Mouse (Mus musculus) lung, postnatal 36 days (tissue): ENCODE measurements at regions not wholly inside any gene's neighbourhood (a gene's known extent, or its start where the extent isn't known, plus 50 kb on each side); places are given as distances from the start of the nearest gene placed in this dataset.
A peak's percentile ranks its signal among the peaks of the same experiment; 100 is the strongest.

ENCODE experiments used
- DNase-seq: peaks from one replicate; pipeline ENCODE4 v3.0.0; 2022; ENCODE audit warnings: mixed read lengths

DNA sequence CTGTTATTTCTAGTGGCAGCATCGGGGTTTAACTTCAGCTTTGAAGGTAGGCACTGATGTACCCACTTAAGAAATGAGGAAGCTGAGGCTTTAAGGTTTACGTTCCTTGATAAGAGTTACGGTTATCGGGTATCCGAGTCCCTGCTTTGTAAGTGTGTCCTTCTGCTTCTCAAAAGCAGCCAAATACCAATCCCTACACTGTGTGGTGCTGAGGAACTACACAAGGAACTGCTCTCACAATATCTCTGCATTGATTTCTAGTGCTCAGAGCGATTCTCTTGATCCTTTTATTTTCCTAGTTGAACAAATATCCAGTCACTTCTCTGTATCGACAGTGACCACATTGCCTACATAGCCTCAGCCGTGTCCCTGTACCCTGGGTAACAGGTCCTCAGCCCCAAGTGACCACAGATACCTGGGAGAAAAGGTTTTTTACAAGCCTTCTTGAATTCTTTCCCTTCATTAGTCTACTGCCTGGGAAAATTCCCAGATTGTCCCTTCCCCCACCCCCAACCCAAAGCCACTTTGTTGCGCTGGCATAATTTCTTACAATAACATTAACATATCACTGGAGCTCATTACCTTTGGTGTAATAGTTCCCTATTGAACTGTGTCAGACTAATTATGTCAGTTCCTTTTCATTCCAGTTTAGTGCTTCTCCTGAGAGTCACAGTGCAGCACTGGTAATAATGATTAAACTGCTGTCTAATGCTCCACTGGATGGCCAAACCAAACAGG lies 184.0 kb upstream of the Nlrp1b start:
- DNase-seq: no peak

DNA sequence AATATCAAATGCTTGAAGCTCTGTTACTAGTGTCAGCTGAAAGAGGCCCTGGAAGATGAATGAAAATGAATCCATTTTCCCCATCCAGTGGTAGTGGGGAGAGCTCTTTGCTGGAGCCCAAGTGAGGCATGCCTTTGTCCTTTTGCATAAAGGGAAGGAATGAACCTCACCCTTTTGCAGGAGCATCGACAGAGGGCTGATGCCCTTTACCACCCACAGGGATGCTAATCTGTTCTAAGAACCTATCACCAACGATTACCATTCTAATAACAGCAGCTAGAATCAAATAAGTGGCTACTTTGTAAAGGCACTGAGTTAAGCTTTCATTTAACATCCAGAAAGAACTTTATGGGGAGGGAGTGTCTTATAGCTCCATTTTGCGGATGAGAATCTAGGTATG lies 184.9 kb upstream of the Nlrp1b start:
- DNase-seq: no peak

DNA sequence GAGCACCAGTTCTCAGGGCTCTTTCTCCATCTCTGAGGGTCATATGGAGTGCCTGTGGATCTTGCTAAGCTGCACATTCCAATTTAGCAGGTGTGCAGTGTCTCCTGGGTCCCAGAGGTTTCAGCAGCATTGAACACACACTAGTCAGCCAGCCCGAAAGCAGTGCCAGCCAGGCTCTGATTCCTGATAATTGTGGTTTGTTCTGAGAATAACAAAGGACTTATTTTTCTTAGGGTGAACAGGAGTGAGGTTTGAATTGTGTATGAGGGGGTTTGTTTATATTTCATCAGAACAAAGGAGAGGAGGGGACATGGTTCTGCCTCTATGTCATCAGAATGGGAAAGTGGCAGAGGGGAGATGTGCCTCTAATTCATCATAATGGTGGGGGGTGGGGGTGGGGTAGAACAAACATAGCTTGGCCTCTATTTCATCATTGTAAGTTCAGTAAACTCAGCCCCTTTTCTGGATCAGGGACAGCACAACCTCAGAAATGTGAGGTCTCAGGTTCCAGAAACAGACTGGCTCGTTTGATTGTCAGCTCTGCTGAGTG lies 191.8 kb upstream of the Nlrp1b start:
- no peak for DNase-seq

DNA sequence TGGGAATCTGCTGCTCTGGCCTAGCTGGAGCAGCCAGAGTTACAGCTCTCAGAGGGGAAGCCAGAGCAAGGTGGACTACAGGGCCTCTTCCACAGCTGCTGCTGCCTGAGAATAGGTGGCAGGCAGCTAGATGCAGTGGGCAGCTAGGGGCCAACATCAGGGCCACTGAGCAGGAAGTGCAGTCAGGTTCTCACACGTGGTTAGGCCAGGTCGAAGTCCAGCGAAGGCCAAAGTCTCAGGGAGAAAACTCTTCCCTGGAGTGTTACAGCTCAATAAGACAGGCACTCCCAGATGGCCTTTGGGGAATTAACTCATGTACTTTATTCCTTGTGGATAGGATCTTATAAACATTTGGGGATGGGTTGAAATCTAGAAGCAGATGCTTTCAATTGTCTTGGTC lies 192.7 kb upstream of the Nlrp1b start:
- DNase-seq: no peak

DNA sequence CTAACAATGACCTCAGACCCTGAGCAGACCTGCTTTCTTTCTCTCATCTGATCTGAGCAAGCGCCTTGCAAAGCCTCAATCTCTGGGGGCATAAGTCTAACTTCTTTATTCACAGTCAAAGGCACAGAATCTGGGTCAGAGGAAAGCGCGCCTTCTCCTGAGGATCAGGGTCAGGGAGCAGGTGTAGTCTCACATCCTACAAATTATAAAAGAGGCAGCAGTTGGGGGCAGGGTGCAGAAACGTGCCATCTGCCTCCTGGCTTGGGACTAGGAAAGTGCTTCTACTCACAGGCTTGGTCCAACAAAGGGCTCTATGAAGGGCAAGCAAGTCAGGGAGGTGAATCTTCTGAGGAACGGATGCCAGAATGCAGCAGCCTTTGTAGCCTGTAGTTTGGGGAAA lies 194.3 kb upstream of the Nlrp1b start:
- DNase-seq: no peak

DNA sequence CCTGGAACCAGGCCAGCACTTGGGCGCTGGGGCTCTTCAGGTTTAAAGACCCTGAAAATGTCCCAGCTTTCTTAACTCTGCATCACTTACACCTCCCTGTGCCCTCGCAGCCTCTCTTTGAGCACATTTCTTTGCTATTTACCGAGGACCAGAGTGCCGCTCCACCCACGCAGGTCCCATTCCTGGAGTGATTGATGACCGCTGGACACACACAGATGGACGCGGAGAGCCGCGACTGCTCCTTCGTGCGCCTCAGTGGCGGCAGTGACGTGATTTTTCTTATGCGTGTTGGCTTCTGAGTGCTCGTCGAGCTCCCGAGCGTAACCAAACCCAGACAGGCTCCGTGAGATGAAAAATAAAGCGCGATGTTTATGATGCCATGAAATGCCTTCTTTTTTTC lies 199.2 kb upstream of the Nlrp1b start:
- DNase-seq: no peak

DNA sequence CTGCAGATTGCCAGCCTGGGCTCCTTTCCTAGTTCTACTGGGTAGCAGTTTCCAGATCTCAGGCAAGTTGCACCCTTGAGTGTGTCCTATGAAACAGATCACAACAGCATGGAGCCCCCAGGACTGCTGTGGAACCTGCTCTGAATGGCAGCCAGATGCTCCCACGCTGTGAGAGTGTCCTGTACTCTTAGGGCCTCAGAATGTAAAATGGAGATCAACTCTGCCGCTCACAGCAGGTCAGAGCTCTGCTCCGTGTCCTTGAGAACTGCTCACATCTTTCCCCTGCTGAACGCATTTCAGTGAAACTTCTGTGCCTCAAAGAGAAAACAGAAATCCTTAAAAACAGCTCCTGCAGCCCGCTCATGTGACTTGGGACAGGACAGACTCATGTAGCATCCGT lies 203.7 kb upstream of the Nlrp1b start:
- no peak for DNase-seq

DNA sequence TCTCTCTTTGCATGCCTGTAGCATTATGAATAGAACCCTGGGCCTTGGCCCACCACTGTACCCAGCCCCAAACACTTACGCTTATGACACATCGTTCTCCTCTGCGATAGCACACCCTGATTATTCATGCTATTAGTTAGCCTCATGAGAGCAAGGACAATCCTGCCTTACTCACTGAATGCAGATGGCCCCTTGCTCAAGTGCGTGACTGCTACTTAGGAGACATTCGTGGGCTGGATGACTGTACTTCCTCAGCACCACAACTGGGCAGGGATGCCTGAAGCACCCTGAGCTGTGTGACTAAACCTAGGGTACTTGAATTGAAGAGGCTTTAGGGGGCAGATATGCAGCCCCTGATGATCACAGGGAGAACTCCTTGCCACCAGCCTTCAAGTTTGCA lies 204.4 kb upstream of the Nlrp1b start:
- DNase-seq: no peak

DNA sequence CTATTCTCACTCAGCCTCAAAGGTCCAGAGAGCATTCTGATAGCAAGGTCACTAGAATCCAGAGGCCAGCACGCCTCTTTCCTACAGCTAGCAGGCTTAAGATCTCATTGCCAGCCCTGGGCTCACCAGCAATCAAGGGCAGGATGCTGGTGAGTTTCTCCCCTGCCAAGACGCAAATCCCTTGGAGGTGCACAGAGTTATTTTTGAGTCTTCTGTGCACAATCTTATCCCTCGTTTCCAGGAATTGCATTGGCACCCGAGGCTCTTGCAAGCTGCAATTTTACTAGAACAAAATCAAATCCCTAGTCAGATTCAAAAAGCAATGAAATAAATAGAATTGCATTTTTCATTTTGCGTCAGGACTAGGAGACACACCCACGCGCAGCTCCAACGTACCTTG lies 205.2 kb upstream of the Nlrp1b start:
- DNase-seq: no peak

DNA sequence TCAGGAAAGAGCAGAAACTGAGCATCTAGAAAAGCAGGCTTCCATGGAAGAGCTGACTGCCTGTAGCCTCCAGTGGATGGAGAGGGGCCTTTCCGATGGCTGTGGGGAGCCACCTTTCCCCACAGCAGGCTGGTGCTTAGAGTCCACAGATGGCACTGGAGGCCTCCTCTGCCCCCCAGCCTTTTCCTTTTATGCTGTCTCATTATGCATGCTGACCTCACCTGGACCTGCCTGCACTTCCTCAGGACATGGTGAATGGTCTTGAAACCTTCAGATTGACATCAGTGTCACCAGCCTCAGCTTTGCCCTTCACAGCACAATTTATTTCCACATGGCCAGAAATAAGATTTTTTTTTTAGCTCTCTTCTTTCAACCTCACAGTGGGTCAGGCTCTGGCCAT lies 205.8 kb upstream of the Nlrp1b start:
- no peak for DNase-seq

DNA sequence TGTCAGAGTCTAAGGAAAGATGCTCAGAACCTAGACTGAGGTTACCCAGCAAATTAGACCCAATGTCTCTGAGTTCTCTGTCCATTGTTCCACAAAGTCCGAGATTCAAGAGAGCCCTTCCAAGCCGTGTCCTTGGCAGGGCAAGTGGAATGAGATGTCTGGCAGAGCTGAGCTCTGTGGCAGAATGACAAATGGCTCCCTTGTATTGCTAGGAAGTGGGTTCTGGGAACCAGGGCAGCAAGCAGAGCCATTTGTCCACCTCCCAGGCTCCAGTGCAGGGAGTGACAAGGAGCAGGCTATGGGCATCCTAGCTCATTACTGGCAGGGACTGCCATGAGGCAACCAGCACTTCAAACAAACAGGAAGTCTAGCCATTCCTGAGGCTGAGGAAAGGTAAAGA lies 206.3 kb upstream of the Nlrp1b start:
- no peak for DNase-seq

DNA sequence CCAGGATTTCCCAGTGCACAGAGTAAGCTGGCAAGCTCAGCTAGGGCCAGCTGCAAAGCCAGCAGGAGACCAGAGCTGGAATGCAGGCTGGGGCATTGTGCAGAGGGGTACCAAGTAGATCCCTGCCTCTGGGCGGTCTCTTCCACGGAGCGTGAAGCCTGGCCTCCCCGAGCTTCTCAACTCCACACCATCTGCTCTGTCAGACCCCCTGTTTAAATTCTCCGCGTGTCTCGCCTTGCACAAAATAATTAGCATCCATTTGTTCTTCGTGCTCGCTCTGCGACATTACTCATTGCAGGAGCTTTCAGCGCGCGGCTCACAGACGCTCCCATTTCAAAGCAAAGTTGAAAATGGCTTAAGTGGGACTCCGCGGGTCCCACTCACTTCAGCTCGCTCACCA lies 209.3 kb upstream of the Nlrp1b start:
- no peak for DNase-seq

DNA sequence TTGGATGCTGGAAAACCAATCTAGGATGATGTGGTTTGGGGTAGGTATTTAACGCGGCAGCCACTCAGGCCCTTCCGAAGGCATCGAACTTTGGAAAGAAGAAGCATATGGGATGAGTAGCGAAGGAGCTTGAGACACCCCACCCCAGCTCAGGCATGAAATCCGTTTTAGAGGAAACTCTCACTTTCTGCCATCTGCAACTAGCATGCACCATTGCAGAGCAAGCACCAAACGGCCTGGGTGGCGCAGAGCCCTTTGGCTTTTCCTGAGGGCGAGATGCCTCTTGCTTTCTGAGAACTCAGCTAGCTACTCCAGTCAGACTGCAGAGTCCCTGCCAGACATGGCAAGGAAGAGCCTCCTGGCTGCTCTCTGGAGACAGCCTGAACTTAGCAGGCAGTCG lies 209.9 kb upstream of the Nlrp1b start:
- DNase-seq: no peak

DNA sequence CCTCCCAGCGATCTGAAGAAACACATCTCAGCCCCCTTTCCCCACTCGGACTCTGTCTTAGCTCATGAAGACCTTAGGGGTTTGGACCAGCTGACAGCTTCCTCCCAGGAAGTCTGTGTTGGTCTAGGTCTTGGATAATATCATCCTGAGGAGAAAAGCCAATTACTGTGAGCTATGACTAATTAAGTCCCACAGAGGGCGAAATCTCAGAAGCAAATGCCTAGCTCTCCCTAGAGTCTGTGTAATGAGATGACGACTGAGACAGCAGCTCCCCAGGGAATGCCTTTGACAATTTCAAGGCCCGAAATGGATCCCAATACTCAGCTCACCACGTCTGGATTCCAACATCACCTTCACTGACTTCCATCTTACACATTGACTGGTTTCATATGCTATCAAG lies 213.5 kb upstream of the Nlrp1b start:
- no peak for DNase-seq

DNA sequence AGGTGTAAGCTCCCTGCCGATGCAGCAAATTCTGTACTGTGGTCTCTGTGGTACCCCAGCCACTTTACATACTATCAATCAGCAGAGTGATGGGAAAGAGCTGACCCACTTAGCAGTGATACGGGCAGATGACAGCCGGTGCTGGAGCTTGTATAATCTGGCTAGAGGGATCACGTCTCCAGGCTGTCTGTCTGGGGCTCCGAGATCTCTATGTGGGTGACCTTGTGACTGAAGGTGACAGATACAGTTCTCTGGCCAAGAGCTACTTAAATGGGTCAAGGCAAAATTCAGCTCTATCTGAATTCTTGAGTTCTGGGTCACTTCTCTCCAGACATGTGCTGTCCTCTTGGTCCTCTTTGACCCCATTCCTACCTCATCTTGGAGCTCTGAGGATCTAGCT lies 216.1 kb upstream of the Nlrp1b start:
- DNase-seq: no peak

DNA sequence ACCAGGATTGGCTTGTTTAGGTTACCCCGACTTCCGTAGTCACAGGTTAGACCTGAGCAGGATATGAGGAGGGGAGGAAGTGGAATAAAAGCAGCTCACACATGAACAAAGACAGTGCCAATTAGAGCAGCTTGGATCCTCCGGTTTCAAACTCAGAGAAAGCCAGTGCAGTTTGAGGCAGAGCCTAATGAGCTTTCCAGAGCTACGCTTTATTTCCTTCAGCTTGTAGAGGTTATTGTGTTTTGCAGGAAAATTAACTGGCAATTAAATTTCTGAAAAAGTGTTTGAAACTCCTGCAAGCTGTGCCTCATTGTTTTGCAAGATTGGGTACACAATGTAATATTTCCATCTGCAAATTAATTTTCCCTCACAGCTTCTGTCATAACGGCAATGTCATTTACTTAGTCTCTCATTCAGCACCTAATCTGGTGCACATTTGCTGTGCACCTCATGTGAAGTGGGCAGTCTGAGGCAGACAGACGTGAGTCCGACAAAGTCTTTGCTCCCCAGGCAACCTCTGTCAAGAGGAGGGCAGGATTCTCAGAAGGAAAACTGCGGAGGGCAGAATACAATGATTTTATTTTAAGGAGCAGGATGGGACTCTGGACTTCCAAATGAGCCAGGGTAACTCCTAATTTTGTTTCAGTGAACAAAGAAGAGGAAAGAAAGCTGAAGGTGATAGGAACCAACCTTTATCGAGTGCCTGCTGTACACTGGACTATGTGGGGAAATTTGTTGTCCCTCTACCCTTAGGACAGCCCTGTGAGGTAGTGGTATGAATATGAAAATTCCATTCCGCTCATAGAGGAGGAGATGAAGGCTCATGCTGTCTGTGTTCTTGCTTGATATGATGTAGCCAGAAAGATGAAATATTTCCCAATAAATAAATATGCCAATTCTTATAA lies 217.6 kb upstream of the Nlrp1b start:
- no peak for DNase-seq

DNA sequence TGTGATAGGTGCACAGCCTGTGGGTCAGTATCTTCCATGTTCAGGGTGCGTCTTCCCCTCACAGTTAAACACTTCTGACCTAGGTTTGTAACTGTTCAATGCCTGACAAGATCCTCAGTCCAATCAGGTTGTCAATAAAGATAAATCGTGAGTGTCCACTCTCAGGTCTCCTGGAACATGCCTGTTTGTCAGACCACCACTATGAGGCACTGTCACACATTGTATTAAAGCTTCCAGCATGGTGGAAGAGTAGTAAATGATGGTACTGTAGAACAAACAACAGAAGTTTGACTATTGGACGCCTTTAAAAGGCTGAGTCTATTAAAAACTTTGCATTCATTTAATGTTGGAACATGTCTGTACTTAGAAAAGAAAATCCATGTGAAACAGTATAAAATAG lies 249.6 kb upstream of the Nlrp1b start:
- DNase-seq: no peak

DNA sequence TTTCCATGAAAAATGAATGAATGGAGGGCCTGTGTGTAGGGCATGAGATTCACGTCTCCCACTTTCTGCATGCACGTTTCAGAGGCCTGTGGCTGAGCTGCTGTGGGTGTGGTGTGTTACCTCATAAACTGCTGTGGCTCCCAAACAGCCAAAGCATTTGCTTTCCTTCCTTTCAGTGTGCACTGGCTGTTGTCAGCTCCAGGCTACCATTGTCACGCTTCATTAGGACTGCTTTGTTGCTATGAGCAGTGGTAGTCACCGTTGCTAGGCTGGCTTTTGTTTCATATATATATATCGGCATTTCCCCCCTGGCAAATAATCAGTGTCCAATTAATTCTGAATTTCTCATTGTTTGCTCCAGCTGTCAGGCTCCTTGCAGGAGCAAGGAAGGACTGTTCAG lies 251.9 kb upstream of the Wscd1 start:
- no peak for DNase-seq

DNA sequence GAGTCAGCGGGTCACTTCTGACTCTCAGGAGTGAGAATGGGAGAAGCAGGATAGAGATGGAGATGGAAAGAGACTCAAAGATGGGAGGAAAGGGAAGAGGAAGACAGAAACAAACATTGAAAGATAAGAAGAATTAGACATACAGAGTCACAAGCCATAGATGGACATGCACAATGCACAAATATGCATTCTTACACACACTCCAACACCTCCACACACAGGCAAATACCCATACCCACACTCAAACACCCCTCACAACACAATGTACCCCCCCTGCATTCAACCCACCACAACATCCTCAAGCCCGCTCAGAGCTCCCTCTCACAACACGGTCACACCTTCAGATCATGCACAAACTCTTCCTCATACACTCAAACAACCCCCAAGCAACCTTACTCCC lies 251.4 kb upstream of the Wscd1 start:
- DNase-seq: no peak

DNA sequence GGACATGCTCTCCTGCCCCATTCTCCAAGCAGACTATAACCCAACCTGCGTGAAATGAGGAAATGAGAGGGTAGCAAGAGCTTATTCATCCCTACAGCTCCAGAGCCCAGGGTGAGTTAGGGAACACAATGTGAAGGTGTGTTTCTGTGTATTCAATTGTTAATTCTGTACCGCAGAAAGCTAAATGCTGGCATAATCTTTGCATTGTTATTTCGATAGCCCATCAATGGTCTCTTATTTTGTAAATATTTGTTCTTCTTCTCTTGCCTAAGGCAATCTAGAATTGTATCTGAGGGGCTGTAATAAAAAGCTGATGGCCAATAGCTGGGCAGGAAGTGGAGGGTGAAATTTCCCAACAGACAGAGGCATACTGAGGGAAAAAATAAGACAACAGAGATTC lies 247.6 kb upstream of the Wscd1 start:
- DNase-seq: no peak

DNA sequence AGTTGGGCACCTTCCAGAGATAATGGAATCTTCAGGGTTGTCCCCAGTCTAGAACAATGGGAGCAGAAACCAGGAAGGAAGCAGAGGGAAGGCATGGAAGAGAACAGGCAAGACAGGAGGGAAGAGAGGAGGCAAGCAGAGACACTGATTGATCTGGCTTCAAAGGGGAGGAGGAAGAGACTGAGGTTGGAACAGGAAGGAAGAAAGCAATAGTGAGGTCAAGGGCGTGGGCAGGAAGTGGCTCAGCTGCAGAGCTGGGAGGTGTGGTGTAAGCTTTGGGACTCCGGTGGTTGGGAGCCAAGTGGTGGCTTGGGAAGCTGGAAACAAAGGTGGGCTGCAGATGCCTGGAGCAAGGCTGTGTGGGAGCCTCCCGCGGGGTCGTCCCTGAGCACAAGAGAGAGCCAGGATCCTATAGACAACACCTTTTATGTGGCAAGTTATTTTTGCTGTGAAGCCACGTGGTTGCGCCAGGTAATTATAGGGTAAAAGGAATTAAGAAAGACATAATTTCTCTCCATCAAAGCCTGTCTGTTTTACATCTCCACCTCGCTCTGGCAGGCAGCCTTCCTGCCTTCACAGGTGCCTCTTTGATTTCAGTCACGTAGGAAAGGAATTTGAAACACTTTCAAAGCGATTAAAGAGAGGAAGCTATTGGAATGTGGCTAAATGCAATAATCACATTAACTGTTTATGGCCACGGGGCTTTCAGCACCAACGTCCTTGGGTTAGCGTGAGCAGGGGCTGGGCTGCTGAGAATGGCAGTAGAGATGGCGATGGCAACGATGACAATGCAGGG lies 237.3 kb upstream of the Wscd1 start:
- DNase-seq: peak; percentile 36

DNA sequence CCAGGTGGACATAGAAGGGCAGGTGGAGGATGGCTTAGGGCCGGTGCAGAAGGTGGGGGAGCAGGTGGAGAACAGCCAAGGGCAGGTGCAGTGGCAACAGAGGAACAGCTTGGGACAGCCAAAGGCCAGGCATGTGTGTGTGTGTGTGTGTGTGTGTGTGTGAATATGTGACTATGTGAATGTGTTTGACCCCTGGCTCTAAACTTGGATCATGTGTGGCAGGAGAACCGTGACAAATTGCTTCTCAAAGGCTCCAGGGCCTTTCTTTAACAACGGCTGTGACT lies 236.7 kb upstream of the Wscd1 start:
- no peak for DNase-seq

DNA sequence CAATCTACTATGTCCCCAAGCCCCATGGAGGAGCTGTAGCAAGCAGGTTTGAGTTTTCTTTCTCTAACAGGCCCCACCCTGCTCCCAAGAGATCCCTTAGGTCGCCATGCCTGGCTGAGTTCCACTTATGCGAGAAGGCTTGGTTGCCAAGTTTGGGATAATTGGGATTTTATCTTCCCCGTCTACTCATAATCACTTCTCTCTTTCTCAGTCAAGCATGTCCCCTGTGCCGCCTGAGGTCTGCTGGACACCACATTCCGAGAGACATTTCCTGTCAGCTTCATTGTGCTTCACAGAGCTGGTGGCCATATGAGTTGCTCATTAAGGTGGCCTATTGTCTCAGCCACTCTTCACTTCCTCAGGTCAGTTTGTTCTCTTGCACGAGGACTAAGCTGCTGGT lies 234.5 kb upstream of the Wscd1 start:
- no peak for DNase-seq

DNA sequence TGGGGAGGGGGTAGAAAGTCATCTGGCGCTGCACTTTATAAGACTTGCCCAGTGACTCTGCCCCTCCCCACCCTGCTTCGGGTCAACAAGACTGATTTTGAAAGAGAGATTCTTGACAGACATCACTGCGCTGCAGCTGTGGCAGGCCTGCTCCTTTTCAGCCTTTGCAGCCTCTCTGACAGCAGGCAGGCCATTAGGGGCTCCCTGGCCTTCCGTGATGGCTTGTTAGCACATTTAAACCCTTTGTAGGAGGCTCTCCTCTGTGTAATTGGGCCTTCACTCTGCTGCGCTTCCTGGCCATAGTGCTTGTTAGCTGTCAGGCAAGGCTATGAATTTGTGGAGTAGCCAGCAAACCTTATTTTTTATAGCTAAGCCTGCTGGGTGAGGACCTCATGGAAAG lies 232.3 kb upstream of the Wscd1 start:
- no peak for DNase-seq
